Mouse (Mus musculus): Measurements from ENCODE around the gene Lce3d. TPM values are rescaled to one million over a fixed set of nuclear protein-coding genes. Genes with fewer than 3 reads are reported as not detected.

Gene Lce3d
- polyA plus RNA-seq (2017; shearing (Covaris generic)): not detected

DNA sequence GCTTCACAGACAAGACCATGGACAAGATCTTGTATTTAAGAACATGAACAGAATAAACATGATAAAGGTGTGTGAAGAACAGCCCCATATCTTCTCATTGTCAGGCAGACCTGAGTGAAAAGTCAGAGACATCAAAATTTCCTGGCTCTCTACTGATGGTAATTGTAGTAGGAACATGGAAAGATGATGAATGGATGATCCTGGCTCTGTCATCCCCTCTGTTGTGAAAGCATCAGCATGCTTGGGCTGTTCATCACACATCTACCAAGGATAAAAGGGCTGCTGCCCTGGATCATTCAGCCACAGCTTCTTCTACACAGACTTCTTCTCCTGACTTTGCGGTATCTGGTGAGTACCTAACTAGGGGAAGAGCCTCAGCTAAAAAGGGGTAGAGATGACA, at the start of gene Lce3d:
TSS of gene Lce3d (plus strand) at position 301 of the 400 bp plus-strand sequence.

DNA sequence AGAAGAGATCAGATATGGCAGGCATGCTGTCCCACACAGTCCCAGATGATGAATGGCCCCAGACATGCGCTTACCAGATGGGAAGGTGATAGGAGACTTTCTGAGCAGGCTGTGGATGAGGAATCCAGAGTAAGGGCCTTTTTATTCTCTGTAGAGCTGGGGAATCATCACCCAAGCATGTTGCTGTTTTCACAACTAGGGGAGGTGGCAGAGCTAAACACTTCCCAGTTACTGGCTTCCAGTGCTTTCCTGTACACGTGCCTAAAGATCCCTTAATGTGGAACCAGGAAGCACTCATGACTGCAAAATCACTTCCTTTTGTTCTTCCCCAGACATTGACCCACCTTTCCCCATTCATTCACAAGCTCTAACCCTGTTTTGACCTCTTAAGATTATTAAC, 31.1 kb upstream of the Lce3d start, which contains the start of gene Lce3a:
TSS of gene Lce3a (minus strand) at position 101 of the 400 bp plus-strand sequence.

DNA sequence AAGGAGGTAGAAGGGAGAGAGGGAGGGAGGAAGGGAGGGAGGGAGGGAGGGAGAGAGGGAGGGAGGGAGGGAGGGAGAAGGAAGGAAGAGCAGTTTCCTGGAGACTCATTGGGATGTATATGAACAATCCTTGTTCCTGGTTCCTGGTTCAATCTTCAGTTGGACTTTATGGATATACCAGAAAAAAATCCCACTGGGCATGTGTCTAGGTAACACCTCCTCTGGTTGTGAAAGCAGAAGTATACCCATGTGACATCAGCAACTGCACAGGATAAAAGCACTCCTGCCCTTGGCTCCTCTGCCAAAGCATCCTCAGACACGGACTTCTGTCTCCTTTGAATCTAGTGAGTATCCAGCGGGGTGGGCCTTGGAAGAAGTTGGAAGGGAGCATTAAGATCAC, 24.5 kb upstream of the Lce3d start, which contains the start of gene Lce3b:
TSS of gene Lce3b (plus strand) at position 301 of the 400 bp plus-strand sequence.

GRCm38 (mm10) chr3:92944186-92944585, 13.0 kb upstream of the Lce3d start, which contains the start of gene Lce3c:
TSS of gene Lce3c (plus strand) at chr3:92944486.

DNA sequence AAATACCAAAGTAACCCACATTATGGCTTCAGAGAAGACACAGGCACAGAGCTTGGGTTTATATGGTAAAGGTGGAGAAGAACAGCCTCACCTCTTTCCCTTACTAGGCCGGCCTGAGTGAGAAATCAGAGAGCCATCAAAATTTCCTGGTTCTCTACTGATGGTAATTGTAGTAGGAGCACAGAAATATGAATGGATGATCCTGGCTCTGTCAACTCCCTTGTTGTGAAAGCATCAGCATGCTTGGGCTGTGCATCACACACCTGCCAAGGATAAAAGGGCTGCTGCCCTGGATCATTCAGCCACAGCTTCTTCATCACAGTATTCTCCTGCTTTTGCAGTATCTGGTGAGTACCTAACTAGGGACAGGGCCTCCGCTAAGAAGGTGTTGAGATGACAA, 9.6 kb downstream of the Lce3d start, which contains the start of gene Lce3e:
TSS of gene Lce3e (plus strand) at position 301 of the 400 bp plus-strand sequence.

GRCm38 (mm10) chr3:92991926-92992325, 34.7 kb downstream of the Lce3d start, which contains the start of gene Lce3f:
TSS of gene Lce3f (plus strand) at chr3:92992226.

Other genes with a start within 250 kb of the Lce3d start
- gene Lce1e, start 248.3 kb upstream of the Lce3d start, polyA plus RNA-seq (2017; shearing (Covaris generic)): not detected
- not detected for gene Lce1f, start 237.0 kb upstream of the Lce3d start, polyA plus RNA-seq (2017; shearing (Covaris generic))
- not detected for gene Gm38119, start 218.3 kb upstream of the Lce3d start, polyA plus RNA-seq (2017; shearing (Covaris generic))
- gene Lce1g, start 205.1 kb upstream of the Lce3d start, polyA plus RNA-seq (2017; shearing (Covaris generic)): not detected
- not detected for gene Lce1h, start 192.3 kb upstream of the Lce3d start, polyA plus RNA-seq (2017; shearing (Covaris generic))
- gene Lce1i, start 178.5 kb upstream of the Lce3d start, polyA plus RNA-seq (2017; shearing (Covaris generic)): not detected
- gene Lce1j, start 166.9 kb upstream of the Lce3d start, polyA plus RNA-seq (2017; shearing (Covaris generic)): not detected
- gene Lce1k, start 149.5 kb upstream of the Lce3d start, polyA plus RNA-seq (2017; shearing (Covaris generic)): not detected
- not detected for gene Kprp, start 130.1 kb upstream of the Lce3d start, polyA plus RNA-seq (2017; shearing (Covaris generic))
- gene Lce1l, start 106.1 kb upstream of the Lce3d start, polyA plus RNA-seq (2017; shearing (Covaris generic)): not detected
- gene 2310050C09Rik, start 87.2 kb upstream of the Lce3d start, polyA plus RNA-seq (2017; shearing (Covaris generic)): not detected
- not detected for gene Lce3a, start 31.2 kb upstream of the Lce3d start, polyA plus RNA-seq (2017; shearing (Covaris generic))
- gene Lce3b, start 24.4 kb upstream of the Lce3d start, polyA plus RNA-seq (2017; shearing (Covaris generic)): not detected
- gene Lce3c, start 12.9 kb upstream of the Lce3d start, polyA plus RNA-seq (2017; shearing (Covaris generic)): not detected
- gene Lce3e, start 9.7 kb downstream of the Lce3d start, polyA plus RNA-seq (2017; shearing (Covaris generic)): not detected
- gene Lce3f, start 34.8 kb downstream of the Lce3d start, polyA plus RNA-seq (2017; shearing (Covaris generic)): not detected
- not detected for gene Crct1, start 58.3 kb downstream of the Lce3d start, polyA plus RNA-seq (2017; shearing (Covaris generic))
- not detected for gene Lce1m, start 61.7 kb downstream of the Lce3d start, polyA plus RNA-seq (2017; shearing (Covaris generic))
- not detected for gene Gm4858, start 111.4 kb downstream of the Lce3d start, polyA plus RNA-seq (2017; shearing (Covaris generic))
- not detected for gene Crnn, start 187.4 kb downstream of the Lce3d start, polyA plus RNA-seq (2017; shearing (Covaris generic))
- not detected for gene Flg2, start 239.9 kb downstream of the Lce3d start, polyA plus RNA-seq (2017; shearing (Covaris generic))

Data from naive thymus-derived CD4-positive, alpha-beta T cell, adult 5 months (primary cell).